Mouse (Mus musculus) small intestine, adult 10 weeks (tissue): ENCODE measurements around the gene Slco1a5. TPM values are rescaled to one million over a fixed set of nuclear protein-coding genes. Genes with fewer than 3 reads are reported as not detected.

Source experiments
- polyA plus RNA-seq: library from polyadenylated mRNA; stranded (reverse); fragments of 350-450 nt; fragmentation: Illumina TruSeq; extraction: RNeasy Lipid Tissue Mini Kit (QIAGEN cat#74804); gene quantifications from one replicate; pipeline ENCODE4 v1.2.3, GENCODE M21; 2014; ENCODE audit warnings: low replicate concordance

Gene Slco1a5
- 0.19 TPM for polyA plus RNA-seq

DNA sequence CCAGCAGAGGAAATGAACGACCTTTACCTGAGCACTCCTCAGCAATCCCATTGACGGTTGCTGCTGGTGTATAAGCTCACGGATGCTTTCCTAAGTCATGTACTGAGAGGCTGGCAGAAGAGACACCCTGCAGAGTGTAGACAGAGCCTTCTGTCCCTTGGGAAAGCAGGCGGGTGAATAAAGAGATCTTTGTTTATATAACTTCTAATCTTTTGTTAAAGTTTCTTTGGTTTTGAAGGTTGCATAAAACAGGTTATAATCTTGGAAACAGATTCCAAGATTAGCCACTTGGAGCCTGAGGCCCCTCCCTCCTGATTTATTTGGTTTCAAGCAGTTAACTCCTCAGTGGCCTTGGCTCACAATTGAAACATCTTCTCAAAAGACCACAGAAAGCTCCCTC lies at the start of gene Slco1a5:
TSS of gene Slco1a5 (minus strand) at position 101 of the 400 bp plus-strand sequence.

GRCm38 (mm10) chr6:142345440-142346038 lies 22.8 kb upstream of the Slco1a5 start, which contains the start of gene Pyroxd1:
Pyroxd1 (plus strand) TSS chr6:142345654.

DNA sequence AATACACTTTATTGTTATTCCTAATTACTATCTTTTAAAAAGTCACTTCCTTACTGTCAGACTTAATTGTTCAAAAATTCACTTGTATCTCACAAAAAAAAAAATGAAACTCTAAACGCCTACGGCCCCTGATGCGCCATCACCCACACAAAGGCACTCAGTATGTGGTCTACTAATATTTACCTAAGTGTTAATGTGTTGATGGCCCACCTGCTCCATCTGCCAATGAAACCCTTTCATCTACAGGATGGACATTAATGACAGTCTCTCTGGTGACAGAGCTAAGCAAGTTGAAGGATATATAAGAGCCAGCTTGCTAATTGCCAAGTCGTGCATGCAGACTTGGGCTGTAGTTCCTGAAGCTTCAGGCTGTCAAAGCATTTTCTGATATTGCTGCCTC lies 24.7 kb downstream of the Slco1a5 start, which contains the start of gene Iapp:
TSS of gene Iapp (plus strand) at position 326 of the 400 bp plus-strand sequence.

GRCm38 (mm10) chr6:142208421-142208820 lies 114.4 kb downstream of the Slco1a5 start, which contains the start of gene Slco1a6:
Slco1a6 (minus strand) TSS chr6:142208521.

Other genes starting within 250 kb of the Slco1a5 start
- gene Slco1a6, start 114.5 kb downstream of the Slco1a5 start, polyA plus RNA-seq = not detected
- 15.1 TPM for gene Iapp, start 24.6 kb downstream of the Slco1a5 start, polyA plus RNA-seq
- 55.1 TPM for gene Pyroxd1, start 22.7 kb upstream of the Slco1a5 start, polyA plus RNA-seq
- gene Recql, start 64.1 kb upstream of the Slco1a5 start, polyA plus RNA-seq = 13.0 TPM
- 31.1 TPM for gene Golt1b, start 64.2 kb upstream of the Slco1a5 start, polyA plus RNA-seq
- 0.41 TPM for gene Spx, start 90.5 kb upstream of the Slco1a5 start, polyA plus RNA-seq
- not detected for gene Gys2, start 150.1 kb upstream of the Slco1a5 start, polyA plus RNA-seq
- gene Ldhb, start 185.0 kb upstream of the Slco1a5 start, polyA plus RNA-seq = 8.5 TPM
- gene Kcnj8, start 248.6 kb upstream of the Slco1a5 start, polyA plus RNA-seq = 2.3 TPM